Mouse (Mus musculus): ENCODE measurements around the gene Cars. TPM values are rescaled to one million over a fixed set of nuclear protein-coding genes. Genes with fewer than 3 reads are reported as not detected.
"Not testable (repeated sequence)": the region's sequence is repeated elsewhere in the genome, so short reads cannot be mapped to it uniquely, and the experiment has no call there.

The Cars gene
- total RNA-seq, 2 experiments from 2014 or later: 70.0 to 71.0 TPM

- DNase-seq (ENCODE audit: extremely low spot score in 1 of 2, low spot score in 2 of 2): no peak
- intact Hi-C loops (cut with DNase I): no loop called here
Observed at GRCm38 (mm10) chr7:143594865-143595264, 5.0 kb downstream of the Cars start.

GRCm38 (mm10) chr7:143592255-143592654, 7.6 kb downstream of the Cars start:
- DNase-seq (ENCODE audit: extremely low spot score in 1 of 2, low spot score in 2 of 2): no peak
- intact Hi-C loops (cut with DNase I): no loop called here

GRCm38 (mm10) chr7:143588006-143588405, 11.9 kb downstream of the Cars start:
- intact Hi-C loops (cut with DNase I): no loop called here
- no peak for DNase-seq (ENCODE audit: extremely low spot score in 1 of 2, low spot score in 2 of 2)

- DNase-seq (ENCODE audit: extremely low spot score in 1 of 2, low spot score in 2 of 2): no peak
- intact Hi-C loops (cut with DNase I): no loop called here
Observed at GRCm38 (mm10) chr7:143587586-143587985, 12.3 kb downstream of the Cars start.

- peak in 1 of 2 experiments; percentile 75 for DNase-seq (ENCODE audit: extremely low spot score in 1 of 2, low spot score in 2 of 2)
- intact Hi-C loops (cut with DNase I): loop anchor here (5.0 kb wide), 1 partner anchor 108 kb away; no protein-coding TSS in a partner anchor
Observed at GRCm38 (mm10) chr7:143583956-143584355, 15.9 kb downstream of the Cars start.

- intact Hi-C loops (cut with DNase I): loop anchor here (5.0 kb wide), 1 partner anchor 109 kb away; no protein-coding TSS in a partner anchor
- DNase-seq (ENCODE audit: extremely low spot score in 1 of 2, low spot score in 2 of 2): no peak
Observed at GRCm38 (mm10) chr7:143583025-143583424, 16.9 kb downstream of the Cars start.

- DNase-seq (ENCODE audit: extremely low spot score in 1 of 2, low spot score in 2 of 2): no peak
- intact Hi-C loops (cut with DNase I): no loop called here
Observed at GRCm38 (mm10) chr7:143575751-143576150, 24.1 kb downstream of the Cars start.

- intact Hi-C loops (cut with DNase I): no loop called here
- DNase-seq (ENCODE audit: extremely low spot score in 1 of 2, low spot score in 2 of 2): no peak
Observed at GRCm38 (mm10) chr7:143565648-143566039, 34.2 kb downstream of the Cars start.

- intact Hi-C loops (cut with DNase I): no loop called here
- DNase-seq (ENCODE audit: extremely low spot score in 1 of 2, low spot score in 2 of 2): no peak
Observed at GRCm38 (mm10) chr7:143565015-143565647, 34.8 kb downstream of the Cars start.

GRCm38 (mm10) chr7:143563787-143564186, 36.1 kb downstream of the Cars start:
- intact Hi-C loops (cut with DNase I): no loop called here
- no peak for DNase-seq (ENCODE audit: extremely low spot score in 1 of 2, low spot score in 2 of 2)

- no peak for DNase-seq (ENCODE audit: extremely low spot score in 1 of 2, low spot score in 2 of 2)
- intact Hi-C loops (cut with DNase I): no loop called here
Observed at GRCm38 (mm10) chr7:143557616-143558015, 42.3 kb downstream of the Cars start.

GRCm38 (mm10) chr7:143556964-143557610, 42.8 kb downstream of the Cars start:
- peak; percentile 25 to 64 for DNase-seq (ENCODE audit: extremely low spot score in 1 of 2, low spot score in 2 of 2)
- intact Hi-C loops (cut with DNase I): no loop called here

- intact Hi-C loops (cut with DNase I): no loop called here
- no peak for DNase-seq (ENCODE audit: extremely low spot score in 1 of 2, low spot score in 2 of 2)
Observed at GRCm38 (mm10) chr7:143549588-143550220, 50.2 kb downstream of the Cars start.

GRCm38 (mm10) chr7:143548976-143549457, 50.9 kb downstream of the Cars start, which contains the start of gene Nap1l4:
Nap1l4 (minus strand) TSS chr7:143549106.
- intact Hi-C loops (cut with DNase I): no loop called here
- DNase-seq (ENCODE audit: extremely low spot score in 1 of 2, low spot score in 2 of 2): peak; percentile 96 to 100

- peak in 1 of 2 experiments; percentile 23 for DNase-seq (ENCODE audit: extremely low spot score in 1 of 2, low spot score in 2 of 2)
- intact Hi-C loops (cut with DNase I): no loop called here
Observed at GRCm38 (mm10) chr7:143548231-143548961, 51.5 kb downstream of the Cars start.

GRCm38 (mm10) chr7:143546554-143546953, 53.3 kb downstream of the Cars start:
- no peak for DNase-seq (ENCODE audit: extremely low spot score in 1 of 2, low spot score in 2 of 2)
- intact Hi-C loops (cut with DNase I): no loop called here

GRCm38 (mm10) chr7:143544368-143544767, 55.5 kb downstream of the Cars start:
- DNase-seq (ENCODE audit: extremely low spot score in 1 of 2, low spot score in 2 of 2): no peak
- intact Hi-C loops (cut with DNase I): no loop called here

GRCm38 (mm10) chr7:143538671-143539070, 61.2 kb downstream of the Cars start:
- DNase-seq (ENCODE audit: extremely low spot score in 1 of 2, low spot score in 2 of 2): no peak
- intact Hi-C loops (cut with DNase I): no loop called here

- DNase-seq (ENCODE audit: extremely low spot score in 1 of 2, low spot score in 2 of 2); intact Hi-C loops (cut with DNase I): not testable (repeated sequence)
Observed at GRCm38 (mm10) chr7:143538229-143538628, 61.7 kb downstream of the Cars start.

Data from left cerebral cortex, postnatal 10 days (tissue).